Mouse (Mus musculus): ENCODE measurements around the gene 2900011O08Rik. TPM values are rescaled to one million over a fixed set of nuclear protein-coding genes. Genes with fewer than 3 reads are reported as not detected.

The 2900011O08Rik gene
- polyA plus RNA-seq (2012; rRNA removed) = 154 and 162 TPM in 2 replicates

DNA sequence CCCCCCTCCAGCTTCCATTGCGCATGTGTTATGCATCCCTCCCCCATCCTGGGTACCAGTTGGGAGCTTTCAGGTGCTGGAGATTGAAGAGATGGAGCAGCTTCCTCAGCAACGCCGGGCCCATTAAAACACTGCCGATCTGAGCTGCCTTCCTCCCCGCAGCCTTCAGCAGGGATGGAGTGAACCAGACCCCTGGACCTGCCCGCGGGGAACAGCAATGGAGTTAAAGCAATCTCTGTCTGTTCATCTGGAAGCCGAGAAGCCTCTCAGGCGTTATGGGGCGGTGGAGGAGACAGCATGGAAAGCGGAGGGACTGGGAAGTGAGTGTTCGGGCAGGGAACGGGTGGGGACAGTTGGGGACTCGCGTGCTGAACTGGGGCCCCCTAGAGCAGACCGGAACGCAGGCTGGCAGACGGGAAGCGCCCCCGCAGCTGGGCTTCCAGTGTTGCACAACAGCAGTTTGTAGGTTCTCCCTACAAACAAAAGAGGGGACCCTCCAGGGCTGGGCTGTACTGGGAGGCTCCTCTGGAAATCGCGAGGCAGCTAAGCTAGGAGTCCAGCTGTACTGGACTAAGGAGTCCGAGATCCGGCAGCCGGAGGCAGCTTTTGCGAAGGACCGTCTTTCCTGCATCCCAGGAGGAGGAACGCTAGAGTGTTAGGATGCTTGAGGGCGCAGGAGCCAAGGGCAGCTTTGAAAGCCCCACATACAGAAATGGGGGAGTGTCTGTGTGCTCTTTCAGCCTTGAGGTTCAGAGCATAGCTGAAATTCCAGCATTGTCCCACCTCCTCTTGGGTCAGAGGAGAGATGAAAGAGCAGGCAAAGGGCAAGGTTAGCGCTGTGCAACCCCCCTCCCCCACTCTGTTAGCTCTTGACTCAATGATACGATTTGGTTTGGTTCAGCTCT, at the start of gene 2900011O08Rik, which contains the start of gene Ifitm7:
2900011O08Rik (plus strand) TSS at position 31 of the 905 bp plus-strand sequence.
Ifitm7 (minus strand) TSS at position 315 of the 905 bp plus-strand sequence.
- Histone ChIP-seq H3K27me3 (ENCODE audit: control insufficient read depth, insufficient read depth, low read length) (no peaks in the 10 kb centered on the region), H3K27ac (ENCODE audit: insufficient read depth, low read length) (peak within 1 kb of the TSS; percentile 68), H3K4me1 (ENCODE audit: control insufficient read depth, insufficient read depth, low read length) (peaks cover 5% of the 10 kb centered on the region; the same call in 1 of the 2 replicates), H3K4me3 (replicated peaks; ENCODE audit: insufficient read depth, low read depth, low read length) (peak within 1 kb of the TSS; percentile 75)
- WGBS = under 1% methylated on average over 31 of the region's 31 CpGs
- TF ChIP-seq CTCF (IDR thresholded peaks at IDR 0.05; ENCODE audit: borderline replicate concordance, insufficient read depth, low read depth, low read length) (no peak), POLR2A (IDR thresholded peaks at IDR 0.05; ENCODE audit: borderline replicate concordance, insufficient read depth, low read length) (peak; percentile 76; the same call in 1 of the 2 replicates)
- peak; percentile 76 to 79 for DNase-seq

DNA sequence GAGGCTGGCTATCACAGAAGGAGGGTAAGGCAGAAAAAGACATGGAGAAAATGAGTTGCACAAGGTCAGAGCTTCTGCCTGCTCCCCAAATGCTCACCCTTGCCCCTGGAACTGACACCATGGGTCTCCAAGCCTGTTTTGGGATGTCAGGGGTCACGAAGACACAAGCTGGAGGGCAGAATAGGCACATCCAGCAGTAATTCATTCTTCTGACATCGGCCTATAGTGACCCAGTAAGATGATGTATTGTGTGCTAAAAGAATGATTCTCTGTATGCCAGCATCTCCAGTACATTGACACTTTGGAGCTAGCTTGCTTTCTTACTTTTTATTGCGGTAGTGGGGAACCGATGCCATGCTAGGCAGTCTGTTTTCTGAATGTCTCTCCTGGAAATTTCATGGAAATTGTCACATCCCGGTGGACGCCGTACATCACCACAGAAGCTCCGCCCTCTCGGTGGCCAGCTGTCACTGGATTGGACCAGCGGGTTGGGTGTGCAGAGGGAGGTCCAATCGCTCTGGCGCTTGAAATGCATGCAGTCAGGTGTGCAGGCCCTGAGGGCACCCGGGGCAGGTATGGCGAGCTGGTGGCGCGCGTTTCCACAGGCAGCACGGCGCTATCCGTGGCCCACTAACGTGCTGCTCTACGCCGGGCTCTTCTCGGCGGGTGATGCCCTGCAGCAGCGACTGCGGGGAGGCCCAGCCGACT, 46.1 kb upstream of the 2900011O08Rik start:
- 3% methylated on average over 28 of the region's 28 CpGs for WGBS
- Histone ChIP-seq H3K4me3 (replicated peaks; ENCODE audit: insufficient read depth, low read depth, low read length) (peak overlapping the region; percentile 61), H3K4me1 (ENCODE audit: control insufficient read depth, insufficient read depth, low read length) (peaks cover 7% of the 10 kb centered on the region; the same call in 1 of the 2 replicates), H3K27ac (ENCODE audit: insufficient read depth, low read length) (peak overlapping the region; percentile 65), H3K27me3 (ENCODE audit: control insufficient read depth, insufficient read depth, low read length) (no peaks in the 10 kb centered on the region)
- DNase-seq = peak; percentile 93 to 95
- TF ChIP-seq CTCF (IDR thresholded peaks at IDR 0.05; ENCODE audit: borderline replicate concordance, insufficient read depth, low read depth, low read length) (no peak), POLR2A (IDR thresholded peaks at IDR 0.05; ENCODE audit: borderline replicate concordance, insufficient read depth, low read length) (peak; percentile 90)

DNA sequence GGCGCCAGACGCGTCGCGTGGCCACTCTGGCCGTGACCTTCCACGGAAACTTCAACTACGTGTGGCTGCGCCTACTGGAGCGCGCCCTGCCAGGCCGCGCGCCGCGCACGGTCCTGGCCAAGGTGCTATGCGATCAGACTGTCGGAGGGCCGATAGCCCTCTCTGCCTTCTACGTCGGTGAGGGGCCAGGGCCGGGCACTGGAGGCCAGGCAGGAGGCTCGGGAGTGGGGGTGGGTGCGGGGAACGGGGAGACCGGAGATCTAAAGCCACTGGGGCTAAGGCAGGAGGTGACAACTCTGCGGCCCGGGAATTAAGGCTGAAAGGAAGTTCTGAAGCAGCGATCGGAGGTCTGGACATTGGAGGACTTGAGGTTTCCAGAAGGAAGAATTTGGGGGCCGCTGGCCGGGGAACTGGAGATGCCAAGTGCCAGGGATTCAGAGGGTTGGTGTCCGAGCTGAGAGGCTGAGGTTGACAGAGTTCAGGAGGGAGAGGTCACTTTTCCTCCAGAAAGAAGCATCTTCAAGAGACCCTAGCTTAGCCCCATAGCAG, 45.5 kb upstream of the 2900011O08Rik start:
- DNase-seq = no peak
- peak overlapping the region; percentile 61 for H3K4me3 ChIP-seq (replicated peaks; ENCODE audit: insufficient read depth, low read depth, low read length)

DNA sequence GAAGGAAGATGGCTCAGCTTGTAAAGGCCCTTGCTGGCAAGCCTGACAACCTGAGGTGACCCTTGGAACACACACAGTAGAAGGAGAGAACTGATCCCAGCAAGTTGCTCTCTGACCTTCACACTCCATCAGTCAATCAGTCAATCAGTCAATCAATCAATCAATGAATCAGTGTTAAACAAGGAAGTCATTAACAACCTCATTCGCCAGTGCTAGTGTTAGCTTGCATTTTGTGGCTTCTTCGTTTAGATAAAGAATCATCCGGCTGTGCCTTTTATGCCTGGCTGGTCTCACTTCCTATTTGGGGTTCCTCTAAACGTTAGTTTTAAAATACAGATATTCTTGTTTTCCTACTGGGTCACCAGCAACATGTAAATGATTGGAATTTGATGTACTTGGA, 42.2 kb upstream of the 2900011O08Rik start:
- Histone ChIP-seq H3K4me1 (ENCODE audit: control insufficient read depth, insufficient read depth, low read length) (peaks cover 7% of the 10 kb centered on the region; the same call in 1 of the 2 replicates), H3K27me3 (ENCODE audit: control insufficient read depth, insufficient read depth, low read length) (no peaks in the 10 kb centered on the region), H3K27ac (ENCODE audit: insufficient read depth, low read length) (no peak overlapping the region), H3K4me3 (replicated peaks; ENCODE audit: insufficient read depth, low read depth, low read length) (no peak overlapping the region)
- TF ChIP-seq CTCF (IDR thresholded peaks at IDR 0.05; ENCODE audit: borderline replicate concordance, insufficient read depth, low read depth, low read length) (no peak), POLR2A (IDR thresholded peaks at IDR 0.05; ENCODE audit: borderline replicate concordance, insufficient read depth, low read length) (no peak)
- WGBS = 66% methylated on average over 4 of the region's 4 CpGs
- DNase-seq = no peak

More for the DNA sequence above, 45.5 kb upstream of the 2900011O08Rik start:
- H3K27me3 ChIP-seq (ENCODE audit: control insufficient read depth, insufficient read depth, low read length) = no peaks in the 10 kb centered on the region
- peaks cover 7% of the 10 kb centered on the region; the same call in 1 of the 2 replicates for H3K4me1 ChIP-seq (ENCODE audit: control insufficient read depth, insufficient read depth, low read length)
- TF ChIP-seq CTCF (IDR thresholded peaks at IDR 0.05; ENCODE audit: borderline replicate concordance, insufficient read depth, low read depth, low read length) (no peak), POLR2A (IDR thresholded peaks at IDR 0.05; ENCODE audit: borderline replicate concordance, insufficient read depth, low read length) (no peak)
- 1% methylated on average over 34 of the region's 34 CpGs for WGBS
- peak overlapping the region; percentile 65 for H3K27ac ChIP-seq (ENCODE audit: insufficient read depth, low read length)

DNA sequence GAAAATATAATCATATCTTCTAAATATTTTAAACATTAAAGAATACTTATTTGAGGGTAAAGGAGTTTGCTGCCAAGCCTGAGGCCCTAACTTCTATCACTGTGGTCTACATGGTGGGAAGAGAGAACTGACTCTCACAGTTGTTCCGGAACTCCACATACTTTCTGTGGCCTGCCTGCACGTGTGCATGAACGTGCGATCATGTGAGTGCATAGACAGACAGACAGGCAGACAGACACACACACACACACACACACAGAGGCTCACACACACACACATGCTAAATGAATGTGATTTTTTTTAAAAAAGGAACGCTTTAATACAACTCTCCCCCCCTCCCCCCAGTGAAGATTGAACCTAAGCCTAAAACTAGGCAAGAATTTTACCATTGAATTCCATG, 41.7 kb upstream of the 2900011O08Rik start:
- TF ChIP-seq POLR2A (IDR thresholded peaks at IDR 0.05; ENCODE audit: borderline replicate concordance, insufficient read depth, low read length) = no peak
- no peak for TF ChIP-seq CTCF (IDR thresholded peaks at IDR 0.05; ENCODE audit: borderline replicate concordance, insufficient read depth, low read depth, low read length)

DNA sequence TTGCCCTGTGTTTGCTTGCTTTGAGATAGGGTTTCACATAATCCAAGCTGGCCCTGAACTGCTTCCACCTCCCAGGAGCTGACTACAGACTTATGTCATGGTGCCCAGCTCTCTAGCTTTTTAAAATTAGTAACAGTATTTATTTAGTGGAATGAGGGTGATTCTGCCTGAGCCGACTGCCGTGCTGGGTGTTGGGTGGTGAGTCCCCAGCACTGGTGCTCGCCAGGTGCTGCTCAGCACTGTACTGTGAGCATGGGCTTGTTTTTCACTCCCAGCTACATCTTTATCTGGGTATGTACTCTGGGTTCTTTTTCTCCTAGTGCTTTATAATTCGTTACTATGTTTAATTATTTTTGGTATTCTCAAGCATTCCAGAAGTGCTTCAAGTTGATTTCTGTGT, 41.3 kb upstream of the 2900011O08Rik start:
- TF ChIP-seq POLR2A (IDR thresholded peaks at IDR 0.05; ENCODE audit: borderline replicate concordance, insufficient read depth, low read length) = no peak
- TF ChIP-seq CTCF (IDR thresholded peaks at IDR 0.05; ENCODE audit: borderline replicate concordance, insufficient read depth, low read depth, low read length) = no peak
- 82% methylated on average over 4 of the region's 4 CpGs for WGBS
- H3K4me1 ChIP-seq (ENCODE audit: control insufficient read depth, insufficient read depth, low read length) = peaks cover 7% of the 10 kb centered on the region; the same call in 1 of the 2 replicates
- no peak overlapping the region for H3K4me3 ChIP-seq (replicated peaks; ENCODE audit: insufficient read depth, low read depth, low read length)
- no peak overlapping the region for H3K27ac ChIP-seq (ENCODE audit: insufficient read depth, low read length)
- DNase-seq = no peak
- H3K27me3 ChIP-seq (ENCODE audit: control insufficient read depth, insufficient read depth, low read length) = no peaks in the 10 kb centered on the region

More for the DNA sequence above, 41.7 kb upstream of the 2900011O08Rik start:
- no peak for DNase-seq
- Histone ChIP-seq H3K4me3 (replicated peaks; ENCODE audit: insufficient read depth, low read depth, low read length) (no peak overlapping the region), H3K27me3 (ENCODE audit: control insufficient read depth, insufficient read depth, low read length) (no peaks in the 10 kb centered on the region), H3K27ac (ENCODE audit: insufficient read depth, low read length) (no peak overlapping the region), H3K4me1 (ENCODE audit: control insufficient read depth, insufficient read depth, low read length) (peaks cover 7% of the 10 kb centered on the region; the same call in 1 of the 2 replicates)
- 81% methylated on average over 5 of the region's 5 CpGs for WGBS

DNA sequence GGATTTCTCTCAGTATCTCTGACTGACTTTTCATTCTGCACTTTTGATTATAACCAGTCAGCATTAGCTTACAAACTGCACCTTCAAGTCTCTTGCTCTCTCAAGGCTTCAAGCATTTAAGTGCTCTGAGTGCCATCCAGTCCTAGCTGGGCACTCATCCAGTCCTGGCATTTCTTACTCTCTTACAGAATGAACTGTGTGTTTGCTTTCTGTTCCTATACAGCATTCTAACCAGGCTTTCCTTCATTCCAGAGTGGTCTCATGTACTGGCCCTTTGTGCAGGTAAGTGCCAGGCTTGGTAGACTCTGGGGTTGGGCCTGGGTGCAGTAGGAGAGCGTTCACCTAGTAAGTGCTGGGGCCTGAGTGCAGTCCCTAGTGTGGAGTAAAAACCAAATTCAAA, 40.1 kb upstream of the 2900011O08Rik start:
- H3K27me3 ChIP-seq (ENCODE audit: control insufficient read depth, insufficient read depth, low read length) = no peaks in the 10 kb centered on the region
- 97% methylated on average over 1 of the region's 1 CpGs for WGBS
- no peak overlapping the region for H3K4me3 ChIP-seq (replicated peaks; ENCODE audit: insufficient read depth, low read depth, low read length)
- TF ChIP-seq CTCF (IDR thresholded peaks at IDR 0.05; ENCODE audit: borderline replicate concordance, insufficient read depth, low read depth, low read length) (no peak), POLR2A (IDR thresholded peaks at IDR 0.05; ENCODE audit: borderline replicate concordance, insufficient read depth, low read length) (no peak)
- peaks cover 7% of the 10 kb centered on the region; the same call in 1 of the 2 replicates for H3K4me1 ChIP-seq (ENCODE audit: control insufficient read depth, insufficient read depth, low read length)
- no peak for DNase-seq
- H3K27ac ChIP-seq (ENCODE audit: insufficient read depth, low read length) = no peak overlapping the region
